Mouse (Mus musculus) embryonic stem cell, embryonic (primary cell): ENCODE measurements at regions not wholly inside any gene's neighbourhood (a gene's known extent, or its start where the extent isn't known, plus 50 kb on each side); places are given as distances from the start of the nearest gene placed in this dataset.

Source experiments
- CTCF ChIA-PET, 4 experiments: fragments of 300-600 bp in 2 of 4; fragments of 350-600 bp in 2 of 4; sonication (Branson Sonifier 250); formaldehyde crosslinking; loops; one replicate each; lab custom pipeline; 2022; ENCODE audit warnings: inconsistent platforms in 2 of 4; lab: Charles Lee
- POLR2A ChIA-PET, 4 experiments: fragments of 300-600 bp in 2 of 4; fragments of 350-600 bp in 2 of 4; sonication (Branson Sonifier 250); formaldehyde crosslinking; loops; one replicate each; lab custom pipeline; 2022; ENCODE audit warnings: antibody characterized with exemption in 4 of 4, inconsistent platforms in 1 of 4; lab: Charles Lee

GRCm38 (mm10) chr2:168424277-168425099 is 143.0 kb upstream of the Kcng1 start:
- CTCF ChIA-PET = interaction anchor here (0.5 to 2.1 kb wide), 41 partner anchors 8 to 1117 kb away, joined by 3 to 11 read pairs (median 4); partner anchors contain the start of gene Adnp (in 1 of the 4)

GRCm38 (mm10) chr2:168423551-168423950 is 142.0 kb upstream of the Kcng1 start:
- ChIA-PET CTCF (interaction anchor here (0.6 to 2.1 kb wide), 53 partner anchors 9 to 411 kb away, joined by 3 to 12 read pairs (median 4); partner anchors contain the start of gene Adnp (in 2 of the 4)), POLR2A (interaction anchor here in 3 of 4 experiments (0.6 to 1.5 kb wide), 6 partner anchors 15 to 309 kb away, joined by 3 to 5 read pairs (median 4); no protein-coding TSS in a partner anchor)

More at GRCm38 (mm10) chr2:168424277-168425099, 143.0 kb upstream of the Kcng1 start:
- POLR2A ChIA-PET = interaction anchor here in 3 of 4 experiments (0.6 to 1.5 kb wide), 9 partner anchors 14 to 299 kb away, joined by 3 to 5 read pairs (median 4); no protein-coding TSS in a partner anchor

GRCm38 (mm10) chr2:168415140-168415539 is 133.6 kb upstream of the Kcng1 start:
- CTCF ChIA-PET = interaction anchor here in 3 of 4 experiments (0.6 to 1.9 kb wide), 4 partner anchors 8 to 37 kb away, joined by 3 to 7 read pairs (median 5); no protein-coding TSS in a partner anchor
- POLR2A ChIA-PET = interaction anchor here in 1 of 4 experiments (0.8 kb wide), 1 partner anchor 117 kb away, joined by 4 read pairs; no protein-coding TSS in a partner anchor

- CTCF ChIA-PET = interaction anchor here in 3 of 4 experiments (0.6 to 1.9 kb wide), 7 partner anchors 9 to 42 kb away, joined by 3 to 7 read pairs (median 3); no protein-coding TSS in a partner anchor
- POLR2A ChIA-PET = no interaction called here
Measured at GRCm38 (mm10) chr2:168414110-168414872, 132.8 kb upstream of the Kcng1 start.

GRCm38 (mm10) chr2:168412853-168413252 is 131.3 kb upstream of the Kcng1 start:
- POLR2A ChIA-PET = no interaction called here
- CTCF ChIA-PET = interaction anchor here in 1 of 4 experiments (1.0 to 1.1 kb wide), 2 partner anchors 9 to 10 kb away, joined by 3 to 7 read pairs; no protein-coding TSS in a partner anchor

- ChIA-PET CTCF (interaction anchor here in 3 of 4 experiments (0.5 to 1.4 kb wide), 10 partner anchors 9 to 422 kb away, joined by 3 to 7 read pairs (median 3); no protein-coding TSS in a partner anchor), POLR2A (interaction anchor here in 1 of 4 experiments (0.6 to 1.5 kb wide), 6 partner anchors 10 to 21 kb away, joined by 3 to 5 read pairs (median 4); no protein-coding TSS in a partner anchor)
Measured at GRCm38 (mm10) chr2:168402782-168403513, 121.4 kb upstream of the Kcng1 start.

GRCm38 (mm10) chr2:168399088-168399709 is 117.7 kb upstream of the Kcng1 start:
- CTCF ChIA-PET = no interaction called here
- POLR2A ChIA-PET = interaction anchor here in 1 of 4 experiments (1.4 kb wide), 1 partner anchor 10 kb away, joined by 3 read pairs; no protein-coding TSS in a partner anchor

- POLR2A ChIA-PET = no interaction called here
- CTCF ChIA-PET = no interaction called here
Measured at GRCm38 (mm10) chr2:168396316-168396715, 114.8 kb upstream of the Kcng1 start.

- POLR2A ChIA-PET = interaction anchor here (0.6 to 2.7 kb wide), 10 partner anchors 8 to 316 kb away, joined by 3 to 15 read pairs (median 3); no protein-coding TSS in a partner anchor
- CTCF ChIA-PET = interaction anchor here in 2 of 4 experiments (0.5 to 0.9 kb wide), 3 partner anchors 30 to 642 kb away, joined by 4 to 5 read pairs (median 4); no protein-coding TSS in a partner anchor
Measured at GRCm38 (mm10) chr2:168393341-168393740, 111.8 kb upstream of the Kcng1 start.

GRCm38 (mm10) chr2:168392171-168392570 is 110.6 kb upstream of the Kcng1 start:
- POLR2A ChIA-PET = interaction anchor here in 2 of 4 experiments (0.9 to 2.7 kb wide), 4 partner anchors 8 to 138 kb away, joined by 3 to 15 read pairs (median 4); no protein-coding TSS in a partner anchor
- CTCF ChIA-PET = interaction anchor here in 1 of 4 experiments (0.8 kb wide), 1 partner anchor 333 kb away, joined by 4 read pairs; no protein-coding TSS in a partner anchor

- POLR2A ChIA-PET = no interaction called here
- CTCF ChIA-PET = interaction anchor here in 1 of 4 experiments (0.5 kb wide), 1 partner anchor 71 kb away, joined by 3 read pairs; no protein-coding TSS in a partner anchor
Measured at GRCm38 (mm10) chr2:168380606-168381005, 99.1 kb upstream of the Kcng1 start.

GRCm38 (mm10) chr2:168372356-168372755 is 90.8 kb upstream of the Kcng1 start:
- POLR2A ChIA-PET = interaction anchor here in 2 of 4 experiments (0.6 to 2.7 kb wide), 2 partner anchors 12 to 58 kb away, joined by 3 to 6 read pairs; no protein-coding TSS in a partner anchor
- CTCF ChIA-PET = interaction anchor here in 2 of 4 experiments (0.5 to 1.6 kb wide), 3 partner anchors 15 to 109 kb away, joined by 3 to 5 read pairs (median 4); no protein-coding TSS in a partner anchor

GRCm38 (mm10) chr2:168371245-168371644 is 89.7 kb upstream of the Kcng1 start:
- POLR2A ChIA-PET = interaction anchor here in 1 of 4 experiments (2.7 kb wide), 1 partner anchor 13 kb away, joined by 6 read pairs; no protein-coding TSS in a partner anchor
- CTCF ChIA-PET = no interaction called here

GRCm38 (mm10) chr2:168359200-168359599 is 77.7 kb upstream of the Kcng1 start:
- ChIA-PET POLR2A (no interaction called here), CTCF (interaction anchor here in 3 of 4 experiments (0.6 to 1.2 kb wide), 4 partner anchors 20 to 114 kb away, joined by 3 read pairs; no protein-coding TSS in a partner anchor)

- ChIA-PET POLR2A (no interaction called here), CTCF (interaction anchor here in 1 of 4 experiments (1.2 kb wide), 1 partner anchor 19 kb away, joined by 3 read pairs; no protein-coding TSS in a partner anchor)
Measured at GRCm38 (mm10) chr2:168358551-168358950, 77.0 kb upstream of the Kcng1 start.

- CTCF ChIA-PET = interaction anchor here in 1 of 4 experiments (0.7 kb wide), 1 partner anchor 15 kb away, joined by 4 read pairs; no protein-coding TSS in a partner anchor
- POLR2A ChIA-PET = no interaction called here
Measured at GRCm38 (mm10) chr2:168357815-168358214, 76.3 kb upstream of the Kcng1 start.
